In genomic region chr9:20639486-20639885, GRCm38 (mm10) we compare ENCODE assay signal across 21 mouse cellular contexts. TPM values are rescaled to one million over a fixed set of nuclear protein-coding genes. Genes with fewer than 3 reads are reported as not detected.
DNase-seq lines count a peak whose midpoint lies in the region; ATAC-seq and TF ChIP-seq lines count a peak whose summit lies in the region.
"Had no signal": no experiment of that assay in that cellular context is flagged by ENCODE, and none has a peak within 500 bp of the region (broad histone marks: within the 10 kb centered on the region; RNA-seq: fewer than 3 reads in every experiment).

No protein-coding gene starts in this region.

- no peak overlapping the region for H3K27ac ChIP-seq in forebrain, embryonic 11.5 days (ENCODE audit: low read depth, low read length)
- no peak overlapping the region for H3K27ac ChIP-seq in forebrain, embryonic 15.5 days (replicated peaks)
- no peak overlapping the region for H3K27ac ChIP-seq in gastrocnemius, adult 2 months
- H3K27ac ChIP-seq: embryonic facial prominence, embryonic 10.5 days; hindbrain, embryonic 10.5 days; hindbrain, embryonic 14.5 days; intestine, embryonic 15.5 days had no signal

- no peak overlapping the region for H3K9ac ChIP-seq in forebrain, embryonic 11.5 days (ENCODE audit: low read length)
- no peak overlapping the region for H3K9ac ChIP-seq in forebrain, embryonic 15.5 days (replicated peaks)
- H3K9ac ChIP-seq: hindbrain, embryonic 14.5 days; intestine, embryonic 15.5 days had no signal

- no peaks in the 10 kb centered on the region; the same call in 1 of the 2 replicates for H3K36me3 ChIP-seq in forebrain, embryonic 11.5 days (ENCODE audit: control insufficient read depth, insufficient read depth, low read length)
- H3K36me3 ChIP-seq in forebrain, embryonic 15.5 days = peaks cover 14% of the 10 kb centered on the region
- H3K36me3 ChIP-seq in E14TG2a.4 (ENCODE audit: insufficient read depth, low read length) = peaks cover 45% of the 10 kb centered on the region

- H3K4me1 ChIP-seq in forebrain, embryonic 11.5 days (replicated peaks; ENCODE audit: control insufficient read depth, insufficient read depth, low read length) = peaks cover 8% of the 10 kb centered on the region
- H3K4me1 ChIP-seq in forebrain, embryonic 15.5 days = peaks cover 32% of the 10 kb centered on the region
- H3K4me1 ChIP-seq in E14TG2a.4 (replicated peaks; ENCODE audit: low read depth, low read length) = peaks cover 73% of the 10 kb centered on the region

- no peaks in the 10 kb centered on the region for H3K27me3 ChIP-seq in forebrain, embryonic 11.5 days (ENCODE audit: control insufficient read depth, insufficient read depth, low read length)
- H3K27me3 ChIP-seq in forebrain, embryonic 15.5 days = no peaks in the 10 kb centered on the region
- no peaks in the 10 kb centered on the region for H3K27me3 ChIP-seq in E14TG2a.4 (ENCODE audit: insufficient read depth, low read length)
- H3K27me3 ChIP-seq: intestine, embryonic 15.5 days had no signal

- WGBS in forebrain, embryonic 11.5 days = 93% methylated on average over 4 of the region's 4 CpGs
- WGBS in forebrain, embryonic 15.5 days = 94% methylated on average over 4 of the region's 4 CpGs

- TF ChIP-seq CTCF in E14TG2a.4 (conservative IDR thresholded peaks at IDR 0.05; ENCODE audit: low read length) = no peak
- TF ChIP-seq CTCF in gastrocnemius, adult 2 months (IDR thresholded peaks at IDR 0.05) = no peak

- no peak overlapping the region for H3K4me3 ChIP-seq in forebrain, embryonic 11.5 days (ENCODE audit: low read depth, low read length)
- no peak overlapping the region for H3K4me3 ChIP-seq in forebrain, embryonic 15.5 days
- peak overlapping the region; percentile 70 for H3K4me3 ChIP-seq in E14TG2a.4 (replicated peaks; ENCODE audit: low read length)
- H3K4me3 ChIP-seq in gastrocnemius, adult 2 months = no peak overlapping the region
- H3K4me3 ChIP-seq: embryonic facial prominence, embryonic 10.5 days; hindbrain, embryonic 10.5 days; intestine, embryonic 15.5 days had no signal

- peak; percentile 4 for DNase-seq in forebrain, embryonic 11.5 days (ENCODE audit: low spot score)
- DNase-seq in thymus, postnatal 0 days (ENCODE audit: low spot score) = peak; percentile 33
- DNase-seq in thymus, postnatal 4 days = peak; percentile 68
- no peak for DNase-seq in gastrocnemius, adult 2 months
- DNase-seq in embryo, embryonic 10 days (ENCODE audit: low spot score) = no peak
- DNase-seq: adrenal gland, adult 2 months; adrenal gland, postnatal 25 days; B cell, adult 2 months; cerebellum, adult 18-20 months; cerebellum, adult 9-11 months; cerebellum, postnatal 36 days; gastrocnemius, postnatal 10 days; heart, postnatal 14 days had no signal

- H3K9me3 ChIP-seq in forebrain, embryonic 11.5 days (ENCODE audit: control insufficient read depth, low read length) = no peaks in the 10 kb centered on the region
- H3K9me3 ChIP-seq in forebrain, embryonic 15.5 days = no peaks in the 10 kb centered on the region
- no peaks in the 10 kb centered on the region for H3K9me3 ChIP-seq in E14TG2a.4 (ENCODE audit: low read length)
- H3K9me3 ChIP-seq: embryonic facial prominence, embryonic 10.5 days; intestine, embryonic 15.5 days had no signal

- H3K4me2 ChIP-seq in forebrain, embryonic 11.5 days (ENCODE audit: low read depth, low read length, severe bottlenecking) = no peak overlapping the region
- no peak overlapping the region for H3K4me2 ChIP-seq in forebrain, embryonic 15.5 days (replicated peaks)
- H3K4me2 ChIP-seq: hindbrain, embryonic 14.5 days; intestine, embryonic 15.5 days had no signal

- intact Hi-C loops in gastrocnemius, adult 2 months (cut with DNase I) = no loop called here

- ATAC-seq in forebrain, embryonic 11.5 days (replicated peaks; ENCODE audit: low FRiP score) = no peak
- no peak for ATAC-seq in forebrain, embryonic 15.5 days (replicated peaks)
- ATAC-seq: CD4-positive, CD25-positive, alpha-beta regulatory T cell, adult 4 months; forebrain, embryonic 14.5 days; intestine, embryonic 15.5 days had no signal

RNA-seq across cellular contexts. Expression of gene Ubl5, which starts 3.2 kb away (rescaled TPM):
- polyA plus RNA-seq in forebrain, embryonic 11.5 days (2014; fragmentation: Nextera tagmentation; extraction: Ambion mirVana) = 350 and 401 TPM in 2 replicates
- polyA plus RNA-seq in forebrain, embryonic 15.5 days (2015; fragmentation: Nextera tagmentation; extraction: Ambion mirVana) = 510 and 551 TPM in 2 replicates
- polyA plus RNA-seq in thymus, postnatal 0 days (2015; fragmentation: Nextera tagmentation; extraction: Ambion mirVana) = 658 and 685 TPM in 2 replicates
- total RNA-seq in gastrocnemius, adult 2 months (2021) = 100 to 1,000 TPM; 188 to 210 TPM

RNA-seq across cellular contexts. Expression of gene Fbxl12, which starts 5.1 kb away (rescaled TPM):
- polyA plus RNA-seq in forebrain, embryonic 11.5 days (2014; fragmentation: Nextera tagmentation; extraction: Ambion mirVana) = 13.1 and 14.8 TPM in 2 replicates
- polyA plus RNA-seq in forebrain, embryonic 15.5 days (2015; fragmentation: Nextera tagmentation; extraction: Ambion mirVana) = 16.3 and 16.4 TPM in 2 replicates
- polyA plus RNA-seq in thymus, postnatal 0 days (2015; fragmentation: Nextera tagmentation; extraction: Ambion mirVana) = 149 and 159 TPM in 2 replicates
- 1 to 10 TPM; 4.7 to 5.3 TPM for total RNA-seq in gastrocnemius, adult 2 months (2021)

RNA-seq across cellular contexts. Expression of gene Pin1, which starts 12.4 kb away (rescaled TPM):
- 63.0 and 72.5 TPM in 2 replicates for polyA plus RNA-seq in forebrain, embryonic 11.5 days (2014; fragmentation: Nextera tagmentation; extraction: Ambion mirVana)
- 62.4 and 64.9 TPM in 2 replicates for polyA plus RNA-seq in forebrain, embryonic 15.5 days (2015; fragmentation: Nextera tagmentation; extraction: Ambion mirVana)
- 54.9 and 56.7 TPM in 2 replicates for polyA plus RNA-seq in thymus, postnatal 0 days (2015; fragmentation: Nextera tagmentation; extraction: Ambion mirVana)
- total RNA-seq in gastrocnemius, adult 2 months (2021) = 10 to 100 TPM; 13.0 to 15.0 TPM

RNA-seq across cellular contexts. Expression of gene Zfp846, which starts 58.4 kb away (rescaled TPM):
- polyA plus RNA-seq in forebrain, embryonic 11.5 days (2014; fragmentation: Nextera tagmentation; extraction: Ambion mirVana) = 22.2 and 24.4 TPM in 2 replicates
- 46.7 and 47.4 TPM in 2 replicates for polyA plus RNA-seq in forebrain, embryonic 15.5 days (2015; fragmentation: Nextera tagmentation; extraction: Ambion mirVana)
- polyA plus RNA-seq in thymus, postnatal 0 days (2015; fragmentation: Nextera tagmentation; extraction: Ambion mirVana) = 16.4 and 22.9 TPM in 2 replicates
- 1 to 10 TPM; 2.6 to 3.8 TPM for total RNA-seq in gastrocnemius, adult 2 months (2021)

Comparison
In these comparisons a context has a peak if more than half of its experiments do, and no peak if none do; other contexts are left out.
1. DNase-seq: peak in forebrain, embryonic 11.5 days (single experiment), thymus, postnatal 0 days (single experiment) and thymus, postnatal 4 days (single experiment); none in gastrocnemius, adult 2 months (single experiment) and embryo, embryonic 10 days (single experiment).